Mouse (Mus musculus): ENCODE data around the gene Mical3. TPM values are rescaled to one million over a fixed set of nuclear protein-coding genes. Genes with fewer than 3 reads are reported as not detected.

Gene Mical3
- total RNA-seq, 2 experiments from 2014 or later, result 88.3 to 103 TPM

DNA sequence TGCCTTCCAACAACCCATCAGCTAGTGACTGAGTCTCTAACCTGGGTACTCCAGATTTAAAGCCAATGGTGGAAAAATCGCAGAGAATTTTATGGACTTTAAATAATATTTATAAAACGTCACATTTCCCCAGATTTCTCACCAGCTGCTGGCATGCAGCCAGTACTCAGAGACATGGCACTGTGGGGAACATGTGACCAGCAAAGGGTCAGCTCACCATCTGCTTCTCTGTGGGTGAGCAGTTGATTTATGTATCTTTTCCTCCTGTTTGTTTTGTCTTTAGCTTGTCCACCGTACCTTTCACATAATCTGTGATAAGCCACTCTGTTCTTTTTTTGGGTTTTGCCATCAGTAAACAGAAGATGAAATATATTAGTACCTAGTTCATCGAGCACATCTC is 125.8 kb downstream of the Mical3 start:
- no peak for DNase-seq

DNA sequence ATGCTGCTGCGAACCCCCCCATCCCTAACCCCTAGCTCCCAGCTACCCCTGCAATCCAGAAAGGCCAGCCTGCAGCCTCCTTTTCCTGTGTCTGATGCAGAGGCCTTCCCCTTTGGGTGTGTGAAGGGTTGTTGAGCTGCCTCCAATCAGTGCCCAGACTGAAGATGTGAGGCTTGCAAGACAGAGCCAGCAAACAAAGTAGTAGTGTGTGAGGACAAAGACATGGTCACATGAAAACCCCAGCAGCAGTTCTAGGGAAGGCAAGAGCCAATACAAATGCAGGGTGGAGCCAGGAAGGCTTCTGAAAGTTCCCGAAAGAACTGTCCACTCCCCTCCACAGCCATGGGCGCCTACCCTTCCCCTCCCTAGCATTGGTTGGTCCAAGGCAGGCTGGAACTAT is 127.8 kb downstream of the Mical3 start:
- no peak for DNase-seq

DNA sequence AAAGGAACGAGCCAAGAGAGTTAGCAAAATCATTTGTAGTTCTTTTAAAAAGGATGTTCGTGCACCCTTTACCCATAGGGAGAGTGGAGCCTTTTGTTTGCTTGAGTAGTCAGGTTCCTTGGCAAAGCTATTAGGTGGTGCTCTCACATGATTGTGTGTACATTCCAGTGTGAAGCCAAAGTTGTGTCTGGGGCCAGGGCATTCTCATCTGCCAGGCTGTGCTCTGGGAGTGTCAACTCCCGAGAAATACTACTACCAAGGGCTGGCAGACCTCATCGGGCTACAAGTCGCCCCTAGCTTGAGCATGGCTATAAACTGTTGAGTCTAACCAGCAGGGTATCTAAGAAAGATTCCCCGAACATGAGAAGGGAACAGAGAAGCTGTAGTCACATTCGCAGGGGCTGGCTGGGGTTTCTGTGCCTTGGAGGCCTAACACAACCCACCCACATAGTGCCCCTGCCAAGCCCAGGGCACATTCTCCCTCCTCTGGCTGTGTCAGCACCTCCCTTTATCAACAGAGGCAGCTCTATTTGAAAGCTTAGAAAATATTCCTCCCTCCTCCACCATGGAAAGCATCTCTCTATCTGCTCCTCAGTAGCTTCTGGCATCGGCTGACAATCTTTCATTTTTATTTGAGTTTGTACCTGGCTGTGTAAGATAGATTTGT is 130.8 kb downstream of the Mical3 start:
- DNase-seq, result no peak

DNA sequence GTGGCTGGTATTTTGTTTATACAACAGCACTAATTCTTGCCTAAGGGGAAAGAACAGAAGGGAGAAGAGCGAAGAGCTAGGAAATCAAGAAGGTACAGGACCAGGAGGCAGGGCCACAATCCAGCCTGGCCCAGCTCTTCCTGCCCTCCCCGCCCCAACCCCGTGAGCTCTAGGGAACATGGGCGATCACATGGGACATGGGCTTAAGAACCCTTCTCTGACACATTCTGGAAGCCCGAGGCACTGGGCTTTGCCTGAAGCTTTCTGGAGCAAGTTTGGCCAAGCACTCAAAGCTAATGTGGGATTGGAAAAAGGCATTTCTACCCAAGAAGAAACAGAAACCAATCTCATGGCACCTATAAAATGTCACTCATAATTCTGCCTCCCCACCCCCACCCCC is 131.7 kb downstream of the Mical3 start:
- no peak for DNase-seq

DNA sequence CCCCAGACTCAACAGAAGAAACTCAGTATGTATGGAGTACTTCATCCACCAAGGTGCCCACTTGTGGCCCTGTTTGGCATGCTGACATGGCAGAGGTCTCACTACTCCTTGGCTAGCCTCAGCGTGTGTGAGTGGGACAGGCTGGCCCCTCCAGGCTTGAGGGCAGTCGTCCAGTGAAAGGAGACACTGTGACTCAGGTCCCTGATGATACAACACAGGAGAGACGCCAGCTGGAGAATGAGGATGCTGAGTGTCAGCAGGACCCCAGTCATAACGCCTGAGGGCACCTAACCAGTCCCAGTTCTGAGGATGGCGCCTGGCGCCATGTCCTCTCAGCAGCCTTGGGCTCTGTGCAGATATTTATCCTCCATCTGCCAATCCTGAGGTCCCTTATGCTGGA is 134.2 kb downstream of the Mical3 start:
- no peak for DNase-seq

DNA sequence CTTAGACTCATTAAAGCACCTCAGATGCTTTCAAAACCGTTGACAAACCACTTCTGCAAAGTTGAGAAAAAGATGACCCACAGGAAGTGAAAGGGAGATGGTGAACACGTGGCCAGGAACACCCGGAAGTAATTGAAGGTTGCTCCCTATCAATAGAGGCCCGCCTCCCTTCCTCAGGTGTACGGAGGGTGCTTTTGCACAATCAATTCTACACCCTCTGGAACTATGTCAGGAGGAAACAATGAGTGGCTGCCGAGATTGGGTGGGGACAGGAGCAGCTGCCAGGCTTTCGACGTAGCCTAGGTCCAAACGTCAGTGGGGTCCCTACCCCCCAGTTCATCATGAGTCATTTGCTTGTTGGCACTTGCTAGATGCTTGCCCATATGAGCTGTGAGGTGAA is 135.3 kb downstream of the Mical3 start:
- DNase-seq, result no peak

DNA sequence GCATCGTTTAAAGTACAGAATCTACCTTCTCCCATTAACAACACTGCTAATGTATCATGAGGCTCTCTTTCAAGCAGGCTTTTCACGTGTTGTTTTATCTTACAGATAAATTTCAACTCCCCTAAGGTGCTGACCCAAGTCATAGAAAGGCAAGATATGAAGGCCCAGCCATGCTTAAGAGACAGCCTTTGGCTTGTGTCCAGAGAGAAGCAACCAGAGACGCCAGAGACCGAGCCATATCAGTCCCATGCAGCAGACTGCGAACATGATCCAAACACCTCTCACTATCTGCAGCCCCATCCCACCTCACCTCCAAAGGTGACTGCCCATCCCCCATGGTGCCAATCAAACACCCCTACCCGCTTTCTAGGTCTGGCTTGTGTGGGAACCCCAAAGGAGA is 138.9 kb downstream of the Mical3 start:
- no peak for DNase-seq

DNA sequence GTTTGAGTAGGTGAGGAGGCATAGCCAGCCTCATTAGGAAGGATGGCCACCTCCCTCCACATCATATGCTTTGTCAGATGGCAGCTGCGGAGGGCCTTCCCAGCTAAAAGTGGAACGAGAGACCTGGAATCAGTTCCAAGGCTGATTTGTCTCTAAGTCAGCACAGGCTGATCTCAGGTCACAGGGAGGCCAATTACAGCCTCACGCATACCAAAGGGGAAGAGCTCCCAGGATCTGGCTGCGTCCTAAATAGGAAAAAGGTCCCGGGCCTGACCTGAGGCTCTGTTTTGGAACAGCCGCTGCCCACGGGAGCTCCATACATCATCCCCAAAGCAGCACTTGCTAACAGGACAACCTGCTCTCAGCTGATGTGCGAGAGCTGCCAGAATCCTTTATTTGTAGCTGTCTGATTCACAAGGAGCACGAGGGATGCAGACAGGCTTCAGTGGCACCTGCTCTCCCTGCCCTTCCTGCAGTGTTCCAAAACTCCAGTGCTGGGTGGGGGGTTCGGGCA is 143.2 kb downstream of the Mical3 start:
- no peak for DNase-seq

DNA sequence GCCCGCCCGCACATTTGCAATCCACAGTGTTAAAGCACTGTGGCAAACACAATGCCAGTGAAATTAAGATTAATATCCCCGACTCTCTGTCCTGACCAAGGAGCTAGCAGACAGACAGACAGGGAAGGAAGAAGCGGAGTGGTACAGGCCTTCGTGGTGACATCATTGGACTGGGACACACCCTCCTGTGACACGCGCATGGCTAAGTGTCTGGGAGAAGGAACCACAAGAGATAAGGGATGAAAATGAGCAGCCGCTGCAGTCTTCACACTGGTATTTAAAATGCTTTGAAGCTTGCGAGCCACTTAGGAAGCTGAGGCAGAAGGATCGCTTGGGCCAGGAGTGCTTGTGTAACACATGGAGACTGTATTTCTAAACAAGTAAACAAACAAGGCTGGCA is 143.6 kb downstream of the Mical3 start:
- no peak for DNase-seq

DNA sequence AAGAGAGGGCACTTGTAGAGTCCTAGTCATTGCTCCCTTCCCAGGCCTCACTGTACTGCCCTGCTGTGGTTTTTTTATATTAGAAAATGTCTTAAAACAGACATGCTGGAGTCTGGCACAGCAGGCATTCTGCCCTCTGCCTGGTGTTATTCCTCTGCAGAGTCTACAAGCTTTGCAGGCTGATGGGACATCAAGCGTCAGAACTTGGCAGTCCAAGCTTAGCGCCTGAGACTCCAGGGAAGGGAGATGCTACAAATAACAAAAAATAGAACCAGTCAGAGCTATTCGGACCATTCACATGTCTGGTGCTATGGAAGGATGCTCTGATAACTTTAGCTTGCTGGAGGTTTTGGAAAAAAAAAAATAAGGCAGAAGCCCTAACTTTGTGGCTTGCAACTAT is 144.6 kb downstream of the Mical3 start:
- no peak for DNase-seq

DNA sequence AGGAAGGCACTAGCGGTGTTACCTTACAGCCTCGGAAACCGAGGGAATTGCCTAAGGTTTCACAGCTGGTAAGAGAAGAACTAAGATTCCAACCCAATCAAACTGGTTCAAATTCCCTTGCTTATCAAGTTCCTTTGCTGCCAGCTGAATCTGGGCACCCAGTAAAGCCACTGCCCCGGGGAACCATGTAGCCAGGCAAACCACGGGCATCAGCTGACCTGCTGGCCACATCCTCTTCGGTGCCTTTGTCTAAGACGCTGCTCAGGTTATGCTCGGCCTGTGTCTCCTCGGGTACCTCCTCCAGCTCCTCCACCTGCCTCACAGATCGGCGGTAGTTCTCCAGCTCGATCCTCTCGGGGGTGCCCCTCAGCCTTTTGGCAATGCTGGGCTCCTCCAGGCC is 148.5 kb downstream of the Mical3 start:
- DNase-seq, result no peak

DNA sequence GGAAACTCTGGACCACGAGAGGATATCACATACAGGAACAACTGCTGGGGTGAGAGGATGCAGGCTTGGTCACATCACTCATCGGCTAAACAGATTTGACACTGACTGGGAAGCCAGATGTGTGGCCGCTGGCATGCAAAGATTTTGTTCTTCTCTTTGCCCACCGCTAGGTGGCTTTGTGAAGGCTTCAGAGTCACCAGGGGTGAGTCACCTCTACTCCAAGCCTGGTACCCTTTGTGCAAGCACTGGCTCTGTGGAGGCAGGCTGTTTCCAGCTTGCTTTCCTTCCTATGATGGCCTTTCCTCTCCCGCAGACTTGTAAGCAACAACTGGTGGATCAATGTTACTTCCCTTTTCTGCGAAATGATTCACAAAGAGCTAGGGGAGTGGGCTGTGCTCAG is 149.3 kb downstream of the Mical3 start:
- DNase-seq, result no peak

DNA sequence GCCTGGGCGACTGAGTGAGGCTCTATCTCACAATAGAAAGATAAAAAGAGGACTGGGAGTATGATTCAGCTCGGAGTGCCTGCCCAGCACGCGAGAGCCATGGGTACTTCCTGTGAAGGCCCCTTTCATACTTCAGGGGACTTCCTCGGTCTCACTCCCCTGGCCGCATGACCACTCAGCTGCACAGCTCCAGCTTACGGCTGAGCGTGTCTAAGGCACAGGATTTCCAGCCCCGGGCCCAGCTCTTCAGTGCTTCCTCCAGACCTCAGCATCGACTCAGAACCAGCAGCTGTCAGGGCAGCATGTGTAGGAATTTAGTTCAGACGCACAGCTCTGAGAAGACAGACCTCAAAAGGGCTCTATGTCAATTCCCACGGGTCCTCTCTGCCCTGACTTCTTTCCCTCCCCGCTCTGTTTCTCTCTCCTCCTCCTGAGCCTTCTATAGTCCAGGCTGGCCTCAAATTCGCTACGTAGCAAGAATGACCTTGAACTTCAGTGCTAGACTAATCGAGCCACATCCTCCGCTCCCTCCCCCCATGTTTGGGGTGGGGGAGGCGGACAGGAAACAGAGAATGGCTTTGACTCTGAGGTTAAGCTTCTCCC is 152.7 kb downstream of the Mical3 start:
- no peak for DNase-seq

DNA sequence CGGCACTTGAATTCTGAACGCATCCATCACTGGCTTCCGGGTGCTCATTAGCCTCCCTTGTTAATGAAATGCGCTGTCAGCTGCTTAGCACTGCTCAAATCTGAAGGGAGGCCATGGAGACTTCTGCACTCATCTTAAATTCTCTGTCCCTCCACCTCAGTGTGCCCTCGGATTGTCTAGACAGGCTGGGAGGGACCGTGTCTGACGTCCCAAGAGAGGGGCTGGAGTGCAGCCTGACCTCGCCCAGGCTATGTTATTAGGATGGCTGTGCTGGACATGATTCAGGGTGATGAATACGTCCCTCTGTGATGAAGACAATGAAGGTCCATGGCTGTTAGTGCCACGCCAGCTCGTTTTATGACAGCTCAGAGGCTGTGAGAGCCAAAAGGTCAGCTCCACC is 153.8 kb downstream of the Mical3 start:
- DNase-seq, result no peak

DNA sequence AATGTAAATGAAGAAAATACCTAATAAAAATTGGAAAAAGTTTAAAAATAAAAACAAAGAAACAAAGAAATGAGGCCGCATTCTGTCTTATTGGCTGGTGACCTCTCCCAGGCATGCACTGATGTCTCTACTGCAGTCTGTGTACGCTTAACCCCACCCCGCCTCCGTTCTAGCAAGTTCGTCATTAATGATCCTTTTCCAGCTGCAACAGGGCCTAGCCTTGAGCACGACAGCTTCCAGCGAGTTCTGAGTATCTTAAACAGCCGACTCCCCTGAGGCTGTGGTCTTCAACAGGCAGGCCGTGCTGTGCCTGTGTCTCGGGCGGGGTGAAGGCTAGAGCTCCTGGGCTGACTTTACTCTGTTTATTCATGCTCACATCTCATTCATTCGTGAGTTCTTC is 154.7 kb downstream of the Mical3 start:
- DNase-seq, result no peak

DNA sequence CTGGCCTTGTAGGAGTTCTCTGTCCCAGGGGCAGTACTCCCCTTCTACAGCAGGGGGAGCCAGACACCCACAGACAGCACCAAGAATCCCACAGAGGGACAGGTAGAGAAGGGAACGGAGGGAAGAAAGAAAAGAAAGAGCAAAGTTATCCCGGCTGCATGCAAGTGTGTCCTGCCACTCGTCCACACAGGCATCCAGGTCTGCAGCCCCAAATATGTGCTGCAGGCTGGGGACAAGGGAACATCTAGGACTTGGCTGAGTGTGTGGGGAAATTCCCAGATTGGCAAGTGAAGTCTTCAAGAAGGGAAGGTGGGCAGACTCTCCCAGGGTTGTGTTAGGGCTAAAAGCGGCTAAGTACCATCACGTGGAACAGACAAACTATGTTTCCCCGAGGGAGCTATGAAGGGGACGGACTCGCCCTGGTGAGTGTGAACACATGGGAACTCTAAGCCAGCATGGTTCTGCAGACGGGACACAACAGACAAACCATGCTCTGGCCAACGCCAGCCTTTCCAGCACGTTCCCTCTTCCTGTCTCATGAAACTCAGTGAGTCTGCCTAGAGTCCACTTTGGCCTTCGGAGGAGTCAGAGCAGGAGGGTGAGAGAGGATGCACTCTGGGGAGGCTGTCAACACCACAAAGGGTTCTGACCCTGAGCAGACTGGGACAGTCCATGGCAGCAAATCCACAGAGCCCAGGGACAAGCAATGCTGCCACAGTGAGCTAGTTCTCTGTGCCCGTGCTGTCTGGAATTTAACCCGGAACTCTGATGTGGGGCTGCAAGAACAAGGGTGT is 158.8 kb downstream of the Mical3 start:
- DNase-seq, result peak; percentile 78 to 85

DNA sequence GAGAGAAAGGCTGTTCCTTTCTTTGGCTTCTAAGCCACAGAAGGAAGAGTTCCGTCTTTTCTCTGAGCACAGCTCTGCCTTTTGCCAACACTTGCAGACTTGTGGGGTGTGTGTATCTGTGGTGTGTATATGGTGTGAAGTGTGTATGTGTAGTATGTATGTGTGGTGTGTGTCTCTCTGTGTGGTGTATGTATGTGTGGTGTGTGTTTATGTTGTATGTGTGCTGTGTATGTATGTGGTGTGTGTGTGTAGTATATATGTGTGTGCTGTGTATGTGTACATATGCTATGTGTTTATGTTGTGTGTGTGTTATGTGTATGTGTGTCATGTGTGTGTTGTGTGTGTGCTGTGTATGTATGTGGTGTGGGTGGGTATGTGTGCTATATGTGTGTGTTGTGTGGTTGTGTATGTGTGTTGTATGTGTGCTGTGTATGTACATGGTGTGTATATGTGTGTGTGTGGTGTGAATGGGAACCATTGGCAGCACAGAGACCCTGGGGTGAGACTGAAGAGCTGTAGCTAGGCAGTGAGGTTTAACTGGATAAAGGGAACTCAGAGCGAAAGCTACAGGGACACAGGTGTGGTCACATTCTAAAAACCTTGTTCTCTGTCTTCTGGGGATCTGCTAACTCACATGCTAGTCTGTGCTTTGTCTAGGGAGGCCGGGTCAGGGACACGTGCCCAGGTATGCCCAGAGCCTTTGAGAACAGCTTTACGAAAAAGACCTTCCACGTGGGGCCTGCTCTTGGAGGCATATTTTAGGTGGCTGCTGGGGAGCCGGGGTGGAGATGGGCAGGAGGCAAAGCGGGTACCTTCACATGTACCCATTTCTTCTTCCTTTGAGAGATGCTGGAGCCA is 159.6 kb downstream of the Mical3 start:
- no peak for DNase-seq

DNA sequence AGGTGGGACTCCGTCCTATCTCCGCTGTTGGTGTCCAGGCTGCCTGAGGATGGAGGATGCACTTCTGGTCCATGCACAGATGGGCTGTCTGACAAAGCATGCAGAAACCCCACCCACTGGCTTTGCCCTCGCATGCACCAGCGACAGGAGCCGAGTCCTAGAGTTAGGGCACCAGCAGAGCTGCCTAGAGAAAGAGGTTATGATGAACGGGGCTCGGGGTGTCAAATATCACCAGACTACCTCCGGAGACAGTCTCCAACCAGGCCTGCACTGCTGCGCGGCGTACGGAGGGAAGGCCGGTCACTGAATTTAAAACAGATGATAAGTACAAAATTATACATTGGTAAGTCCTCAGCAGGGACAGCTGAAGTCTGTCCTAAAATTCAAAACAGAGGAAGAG is 165.0 kb downstream of the Mical3 start:
- no peak for DNase-seq

DNA sequence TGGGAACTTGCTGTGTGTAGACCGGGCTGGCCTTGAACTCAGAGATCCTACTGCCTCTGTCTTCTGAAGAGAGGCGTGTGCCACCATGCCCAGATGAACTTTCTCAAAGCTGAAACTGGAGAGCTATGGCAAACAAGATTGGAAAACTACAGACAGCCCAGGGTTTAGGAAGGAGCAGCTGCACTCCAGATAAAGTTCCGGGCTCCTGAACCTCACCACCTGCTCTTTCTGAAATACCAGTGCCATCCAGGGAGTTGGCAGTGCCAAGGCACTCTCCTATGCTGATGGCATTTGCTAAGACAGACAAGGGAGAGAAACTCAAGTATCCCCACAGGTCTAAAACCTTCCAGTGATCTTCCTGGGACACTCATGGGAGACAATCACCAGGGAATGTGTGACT is 166.6 kb downstream of the Mical3 start:
- no peak for DNase-seq

DNA sequence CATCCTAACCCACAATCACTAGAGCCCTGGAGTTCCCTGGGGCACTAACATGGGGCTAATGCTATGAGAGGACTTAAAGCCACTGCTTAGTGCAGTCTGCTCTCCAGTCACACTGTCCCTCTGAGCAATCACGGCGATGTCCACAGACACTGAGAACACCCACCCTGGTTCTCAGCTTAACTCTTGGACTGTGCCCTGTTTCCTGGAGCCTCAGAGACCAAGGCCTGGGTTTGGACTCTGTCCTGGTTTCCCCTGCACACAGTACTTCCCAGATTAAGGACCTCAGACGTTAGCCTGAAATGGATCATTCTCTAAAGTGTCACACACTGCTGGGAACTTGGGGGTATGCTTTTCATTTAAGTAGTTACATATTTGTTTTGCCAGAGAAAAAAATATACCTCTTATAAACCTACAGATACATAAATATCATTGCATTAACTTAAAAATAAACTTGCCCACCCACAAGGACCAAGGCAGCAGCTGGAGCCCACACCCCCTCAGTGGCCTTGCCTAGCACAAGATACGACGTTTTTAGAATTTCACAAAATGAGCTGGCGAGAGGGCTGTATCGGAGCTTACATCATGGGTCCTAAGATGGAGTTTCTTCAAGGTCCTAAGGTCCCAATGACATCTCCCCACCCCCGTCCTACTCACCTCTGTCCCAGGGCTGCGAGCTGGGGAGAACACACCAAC is 170.3 kb downstream of the Mical3 start:
- no peak for DNase-seq

DNA sequence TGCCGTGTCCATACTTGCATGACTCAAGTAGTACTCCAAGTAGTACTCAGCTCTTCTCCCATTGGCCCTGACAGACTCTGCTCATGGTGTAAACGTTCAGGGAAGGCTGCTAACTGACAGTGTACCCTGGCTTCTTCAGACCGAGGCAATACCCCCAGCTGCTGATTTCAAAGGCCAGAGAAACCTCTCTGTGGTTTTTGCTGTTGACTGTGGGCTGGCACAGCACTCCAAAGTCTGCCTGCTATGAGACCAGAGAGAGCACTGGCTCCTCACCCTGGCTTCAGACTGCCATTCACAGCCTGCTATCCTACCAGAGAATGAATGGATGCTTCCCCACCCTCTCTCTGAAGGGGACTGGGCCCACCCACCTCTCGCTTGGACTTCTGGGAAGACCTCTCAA is 173.5 kb downstream of the Mical3 start:
- DNase-seq, result no peak

Data from layer of hippocampus, postnatal 36 days (tissue).